8 mouse cellular contexts compared by ENCODE assay signal in genomic region chr13:24686705-24687665, GRCm38 (mm10). TPM values are rescaled to one million over a fixed set of nuclear protein-coding genes. Genes with fewer than 3 reads are reported as not detected.
A peak's percentile ranks its signal among the peaks of the same experiment; 100 is the strongest.
DNase-seq lines count a peak whose midpoint lies in the region; ATAC-seq lines count a peak whose summit lies in the region.

No protein-coding gene starts in this region.

- H3K9ac ChIP-seq in midbrain, embryonic 15.5 days, result no peak overlapping the region

- 0 out of 2 replicates have a peak, but pooled peaks cover 5% of the 10 kb centered on the region for H3K27me3 ChIP-seq in limb, embryonic 10.5 days (ENCODE audit: low read depth, poor library complexity, severe bottlenecking)
- no peaks in the 10 kb centered on the region for H3K27me3 ChIP-seq in midbrain, embryonic 15.5 days (replicated peaks)

- H3K4me2 ChIP-seq in midbrain, embryonic 15.5 days, result peak overlapping the region; percentile 32

- peak; percentile 76 for ATAC-seq in granulocyte monocyte progenitor cell, adult 5-6 weeks (replicated peaks; ENCODE audit: poor library complexity, severe bottlenecking)
- peak; percentile 93 for ATAC-seq in midbrain, embryonic 15.5 days (replicated peaks)

- H3K9me3 ChIP-seq in limb, embryonic 10.5 days (replicated peaks), result no peaks in the 10 kb centered on the region
- no peaks in the 10 kb centered on the region for H3K9me3 ChIP-seq in midbrain, embryonic 15.5 days

- 39% methylated on average over 15 of the region's 15 CpGs for WGBS in limb, embryonic 10.5 days
- 26% methylated on average over 15 of the region's 15 CpGs for WGBS in midbrain, embryonic 15.5 days

- H3K4me1 ChIP-seq in limb, embryonic 10.5 days, result no peaks in the 10 kb centered on the region
- peaks cover 5% of the 10 kb centered on the region for H3K4me1 ChIP-seq in midbrain, embryonic 15.5 days

- H3K36me3 ChIP-seq in limb, embryonic 10.5 days, result no peaks in the 10 kb centered on the region
- H3K36me3 ChIP-seq in midbrain, embryonic 15.5 days (replicated peaks), result peaks cover 4% of the 10 kb centered on the region; the same call in 1 of the 2 replicates

- DNase-seq in 3T3-L1 (ENCODE audit: low read depth, low spot score), result peak; percentile 80
- DNase-seq in adrenal gland, postnatal 10 days, result peak; percentile 85
- peak; percentile 86 for DNase-seq in embryo, embryonic 9.5 days (ENCODE audit: extremely low spot score)
- peak; percentile 77 for DNase-seq in kidney, adult 18-20 months
- peak; percentile 83 for DNase-seq in limb, embryonic 10.5 days (ENCODE audit: low spot score)
- peak; percentile 60 for DNase-seq in spleen, adult 12 weeks (ENCODE audit: low spot score)

- H3K27ac ChIP-seq in limb, embryonic 10.5 days, result no peak overlapping the region
- H3K27ac ChIP-seq in midbrain, embryonic 15.5 days, result peak overlapping the region; percentile 32; the same call in 1 of the 2 replicates

- H3K4me3 ChIP-seq in limb, embryonic 10.5 days, result no peak overlapping the region
- H3K4me3 ChIP-seq in midbrain, embryonic 15.5 days, result no peak overlapping the region

RNA-seq across cellular contexts. Expression of gene Armh2, which starts 54.0 kb away (rescaled TPM):
- total RNA-seq in adrenal gland, postnatal 10 days (2021), result not detected
- not detected in 2 replicates for total RNA-seq in granulocyte monocyte progenitor cell, adult 5-6 weeks (2014; fragmentation: Nextera tagmentation)
- not detected in 2 replicates for total RNA-seq in granulocyte monocyte progenitor cell, adult 5-6 weeks (2017)
- not detected in 2 replicates for polyA plus RNA-seq in limb, embryonic 10.5 days (2016; fragmentation: Nextera tagmentation; extraction: Ambion mirVana)
- polyA plus RNA-seq in midbrain, embryonic 15.5 days (2015; fragmentation: Nextera tagmentation; extraction: Ambion mirVana), result 0.19 TPM in 1 of 2 replicates, not detected in the other
